18 mouse cellular contexts compared by ENCODE assay signal in genomic region chr4:41298976-41299375, GRCm38 (mm10). TPM values are rescaled to one million over a fixed set of nuclear protein-coding genes. Genes with fewer than 3 reads are reported as not detected.
DNase-seq lines count a peak whose midpoint lies in the region; TF ChIP-seq lines count a peak whose summit lies in the region.
"Had no signal": no experiment of that assay in that cellular context is flagged by ENCODE, and none has a peak within 500 bp of the region (broad histone marks: within the 10 kb centered on the region; RNA-seq: fewer than 3 reads in every experiment).

No protein-coding gene starts in this region.

- no peak for TF ChIP-seq RAD21 in CH12.LX (IDR thresholded peaks at IDR 0.05; ENCODE audit: low read depth, low read length)

- no peak overlapping the region for H3K9ac ChIP-seq in CH12.LX (ENCODE audit: insufficient read depth, low read depth)

- no peaks in the 10 kb centered on the region for H3K27me3 ChIP-seq in CH12.LX (replicated peaks)
- H3K27me3 ChIP-seq: Patski had no signal

- H3K4me2 ChIP-seq in CH12.LX (ENCODE audit: insufficient read depth, low read depth, poor library complexity, severe bottlenecking): no peak overlapping the region; the same call in 1 of the 2 replicates

- H3K27ac ChIP-seq in CH12.LX (ENCODE audit: insufficient read depth, low read depth): peak overlapping the region; percentile 71

- H3K4me1 ChIP-seq in CH12.LX (ENCODE audit: control insufficient read depth in 1 of 2, insufficient read depth in 2 of 2): peaks cover 13 to 44% of the 10 kb centered on the region in 2 experiments

- peaks cover 75 to 93% of the 10 kb centered on the region in 2 experiments for H3K36me3 ChIP-seq in CH12.LX (replicated peaks in 1 of 2; ENCODE audit: control insufficient read depth in 1 of 2, insufficient read depth in 1 of 2, low read length in 1 of 2)

- intact Hi-C loops in heart, postnatal 14 days (cut with DNase I): no loop called here

- DNase-seq in A20 (ENCODE audit: low read depth, low spot score) (peak; percentile 81), CH12.LX (ENCODE audit: extremely low read depth) (peak; percentile 64)
- DNase-seq in heart, postnatal 14 days: no peak
- no peak for DNase-seq in lung, postnatal 25 days (ENCODE audit: low spot score)
- DNase-seq: adrenal gland, adult 2 months; adrenal gland, adult 8-10 months; adrenal gland, postnatal 10 days; adrenal gland, postnatal 14 days; adrenal gland, postnatal 25 days; adrenal gland, postnatal 36 days; B cell, adult 2 months; cerebellum, adult 11 months; cerebellum, adult 11-12 months; cerebellum, adult 18-20 months; cerebellum, adult 2 months; cerebellum, adult 8-10 months had no signal

- peak; percentile 16; the same call in 1 of the 2 replicates for TF ChIP-seq EP300 in CH12.LX (IDR thresholded peaks at IDR 0.05; ENCODE audit: low read length)

- no peak for TF ChIP-seq CTCF in CH12.LX (conservative IDR thresholded peaks at IDR 0.05 in 1 of 2, IDR thresholded peaks at IDR 0.05 in 1 of 2; ENCODE audit: low read depth in 2 of 2, low read length in 2 of 2)

- no peak for TF ChIP-seq POLR2A in CH12.LX (IDR thresholded peaks at IDR 0.05; ENCODE audit: low read depth, low read length)

- 0 out of 2 replicates have a peak, but pooled peaks cover 3% of the 10 kb centered on the region for H3K79me2 ChIP-seq in CH12.LX (replicated peaks; ENCODE audit: control insufficient read depth, extremely low read depth, insufficient read depth, poor library complexity, severe bottlenecking)

- H3K9me3 ChIP-seq in CH12.LX (replicated peaks; ENCODE audit: low read length): no peaks in the 10 kb centered on the region
- H3K9me3 ChIP-seq: G1E had no signal

- in situ Hi-C loops in CH12.LX (cut with MboI; ENCODE audit: low pct_ligation_motif_present, low pct_unique_long_range_greater_than_20kb, low sequenced_read_pairs): no loop called here

- dilution Hi-C loops in CH12.LX (cut with MboI; ENCODE audit: extremely low pct_ligation_motif_present, extremely low pct_unique_long_range_greater_than_20kb, low sequenced_read_pairs): no loop called here

- no peak overlapping the region for H3K4me3 ChIP-seq in CH12.LX (replicated peaks in 1 of 3; ENCODE audit: low read depth in 2 of 3, low read length in 2 of 3, poor library complexity in 1 of 3)

TF ChIP-seq in CH12.LX, 34 proteins besides CTCF, POLR2A, EP300 and RAD21:
- TF ChIP-seq MEF2A (IDR thresholded peaks at IDR 0.05; ENCODE audit: borderline replicate concordance, low read depth, low read length) (peak; percentile 24; the same call in 1 of the 2 replicates), ZC3H11A (IDR thresholded peaks at IDR 0.05; ENCODE audit: low read depth, low read length) (no peak), TCF12 (IDR thresholded peaks at IDR 0.05; ENCODE audit: low read depth, low read length) (no peak), BHLHE40 (IDR thresholded peaks at IDR 0.05; ENCODE audit: low read depth, low read length) (peak; percentile 18; the same call in 1 of the 2 replicates), TBP (conservative IDR thresholded peaks at IDR 0.05; ENCODE audit: low read depth, low read length) (0 out of 2 replicates have a peak, but pooled peaks have one; percentile 28), ETS1 (conservative IDR thresholded peaks at IDR 0.05; ENCODE audit: low read depth, low read length) (no peak)

RNA-seq across cellular contexts. Expression of gene Dcaf12, which starts 15.7 kb away (rescaled TPM):
- total RNA-seq in CH12.LX (2012; rRNA removed) (24.3 and 31.3 TPM in 2 replicates), CH12.LX (2014; rRNA removed) (30.8 and 33.7 TPM in 2 replicates)
- polyA plus RNA-seq in CH12.LX (2012; ENCODE audit: insufficient read length, low read depth): 36.7 and 42.0 TPM in 2 replicates
- total RNA-seq in heart, postnatal 14 days (2021): 10 to 100 TPM; 52.9 to 57.9 TPM

RNA-seq across cellular contexts. Expression of gene Ubap2, which starts 24.0 kb away (rescaled TPM):
- 17.2 and 17.4 TPM in 2 replicates for total RNA-seq in CH12.LX (2012; rRNA removed)
- total RNA-seq in CH12.LX (2014; rRNA removed): 5.4 and 5.7 TPM in 2 replicates
- 115 and 135 TPM in 2 replicates for polyA plus RNA-seq in CH12.LX (2012; ENCODE audit: insufficient read length, low read depth)
- total RNA-seq in heart, postnatal 14 days (2021): 10 to 100 TPM; 65.3 to 66.0 TPM

RNA-seq across cellular contexts. Expression of gene Ubap1, which starts 49.8 kb away (rescaled TPM):
- total RNA-seq in CH12.LX (2012; rRNA removed) (11.5 and 17.0 TPM in 2 replicates), CH12.LX (2014; rRNA removed) (14.0 and 17.5 TPM in 2 replicates)
- polyA plus RNA-seq in CH12.LX (2012; ENCODE audit: insufficient read length, low read depth): 22.3 and 28.0 TPM in 2 replicates
- total RNA-seq in heart, postnatal 14 days (2021): 10 to 100 TPM; 32.9 to 34.2 TPM

Comparison
In these comparisons a context has a peak if more than half of its experiments do, and no peak if none do; other contexts are left out.
1. DNase-seq: peak in A20 (single experiment) and CH12.LX (single experiment); none in heart, postnatal 14 days (0 of 2) and lung, postnatal 25 days (single experiment).